Mouse (Mus musculus): ENCODE measurements around the gene Rad51b.

Gene Rad51b

GRCm38 (mm10) chr12:79471868-79472267 lies 174.8 kb downstream of the Rad51b start:
- Histone ChIP-seq H3K4me3 (replicated peaks; ENCODE audit: low read length) (no peak overlapping the region), H3K4me1 (replicated peaks; ENCODE audit: low read depth, low read length) (no peaks in the 10 kb centered on the region), H3K9me3 (ENCODE audit: low read length) (no peaks in the 10 kb centered on the region), H3K27me3 (ENCODE audit: insufficient read depth, low read length) (no peaks in the 10 kb centered on the region), H3K36me3 (ENCODE audit: insufficient read depth, low read length) (no peaks in the 10 kb centered on the region)
- no peak for TF ChIP-seq POU5F1 (IDR thresholded peaks at IDR 0.05; ENCODE audit: borderline replicate concordance, low read length)
- no peak for TF ChIP-seq NANOG (IDR thresholded peaks at IDR 0.05; ENCODE audit: borderline replicate concordance, low read length)
- TF ChIP-seq CTCF (conservative IDR thresholded peaks at IDR 0.05; ENCODE audit: low read length), result no peak

GRCm38 (mm10) chr12:79476413-79477046 lies 179.4 kb downstream of the Rad51b start:
- TF ChIP-seq NANOG (IDR thresholded peaks at IDR 0.05; ENCODE audit: borderline replicate concordance, low read length) (no peak), POU5F1 (IDR thresholded peaks at IDR 0.05; ENCODE audit: borderline replicate concordance, low read length) (no peak), CTCF (conservative IDR thresholded peaks at IDR 0.05; ENCODE audit: low read length) (no peak)
- Histone ChIP-seq H3K36me3 (ENCODE audit: insufficient read depth, low read length) (no peaks in the 10 kb centered on the region), H3K4me3 (replicated peaks; ENCODE audit: low read length) (no peak overlapping the region), H3K4me1 (replicated peaks; ENCODE audit: low read depth, low read length) (no peaks in the 10 kb centered on the region), H3K27me3 (ENCODE audit: insufficient read depth, low read length) (no peaks in the 10 kb centered on the region), H3K9me3 (ENCODE audit: low read length) (no peaks in the 10 kb centered on the region; the same call in 1 of the 2 replicates)

- TF ChIP-seq CTCF (conservative IDR thresholded peaks at IDR 0.05; ENCODE audit: low read length), result no peak
- TF ChIP-seq NANOG (IDR thresholded peaks at IDR 0.05; ENCODE audit: borderline replicate concordance, low read length), result no peak
- no peak for TF ChIP-seq POU5F1 (IDR thresholded peaks at IDR 0.05; ENCODE audit: borderline replicate concordance, low read length)
- Histone ChIP-seq H3K4me1 (replicated peaks; ENCODE audit: low read depth, low read length) (no peaks in the 10 kb centered on the region), H3K9me3 (ENCODE audit: low read length) (no peaks in the 10 kb centered on the region; the same call in 1 of the 2 replicates)
These were observed 181.7 kb downstream of the Rad51b start for GRCm38 (mm10) chr12:79478816-79479215.

GRCm38 (mm10) chr12:79485501-79485900 lies 188.4 kb downstream of the Rad51b start:
- no peaks in the 10 kb centered on the region for H3K27me3 ChIP-seq (ENCODE audit: insufficient read depth, low read length)
- no peaks in the 10 kb centered on the region for H3K36me3 ChIP-seq (ENCODE audit: insufficient read depth, low read length)
- TF ChIP-seq CTCF (conservative IDR thresholded peaks at IDR 0.05; ENCODE audit: low read length), result no peak
- TF ChIP-seq NANOG (IDR thresholded peaks at IDR 0.05; ENCODE audit: borderline replicate concordance, low read length), result no peak
- no peak for TF ChIP-seq POU5F1 (IDR thresholded peaks at IDR 0.05; ENCODE audit: borderline replicate concordance, low read length)
- H3K4me3 ChIP-seq (replicated peaks; ENCODE audit: low read length), result no peak overlapping the region
- H3K9me3 ChIP-seq (ENCODE audit: low read length), result no peaks in the 10 kb centered on the region
- H3K4me1 ChIP-seq (replicated peaks; ENCODE audit: low read depth, low read length), result no peaks in the 10 kb centered on the region

More at GRCm38 (mm10) chr12:79478816-79479215, 181.7 kb downstream of the Rad51b start:
- Histone ChIP-seq H3K27me3 (ENCODE audit: insufficient read depth, low read length) (no peaks in the 10 kb centered on the region), H3K4me3 (replicated peaks; ENCODE audit: low read length) (no peak overlapping the region), H3K36me3 (ENCODE audit: insufficient read depth, low read length) (no peaks in the 10 kb centered on the region)

GRCm38 (mm10) chr12:79488590-79489242 lies 191.6 kb downstream of the Rad51b start:
- Histone ChIP-seq H3K4me3 (replicated peaks; ENCODE audit: low read length) (no peak overlapping the region), H3K27me3 (ENCODE audit: insufficient read depth, low read length) (no peaks in the 10 kb centered on the region), H3K9me3 (ENCODE audit: low read length) (no peaks in the 10 kb centered on the region), H3K4me1 (replicated peaks; ENCODE audit: low read depth, low read length) (no peaks in the 10 kb centered on the region), H3K36me3 (ENCODE audit: insufficient read depth, low read length) (no peaks in the 10 kb centered on the region)
- TF ChIP-seq NANOG (IDR thresholded peaks at IDR 0.05; ENCODE audit: borderline replicate concordance, low read length) (no peak), POU5F1 (IDR thresholded peaks at IDR 0.05; ENCODE audit: borderline replicate concordance, low read length) (no peak), CTCF (conservative IDR thresholded peaks at IDR 0.05; ENCODE audit: low read length) (no peak)

GRCm38 (mm10) chr12:79490626-79491025 lies 193.5 kb downstream of the Rad51b start:
- no peaks in the 10 kb centered on the region for H3K36me3 ChIP-seq (ENCODE audit: insufficient read depth, low read length)
- no peak overlapping the region for H3K4me3 ChIP-seq (replicated peaks; ENCODE audit: low read length)
- no peaks in the 10 kb centered on the region for H3K4me1 ChIP-seq (replicated peaks; ENCODE audit: low read depth, low read length)
- no peak for TF ChIP-seq POU5F1 (IDR thresholded peaks at IDR 0.05; ENCODE audit: borderline replicate concordance, low read length)
- TF ChIP-seq CTCF (conservative IDR thresholded peaks at IDR 0.05; ENCODE audit: low read length), result no peak
- TF ChIP-seq NANOG (IDR thresholded peaks at IDR 0.05; ENCODE audit: borderline replicate concordance, low read length), result no peak
- no peaks in the 10 kb centered on the region for H3K9me3 ChIP-seq (ENCODE audit: low read length)
- no peaks in the 10 kb centered on the region for H3K27me3 ChIP-seq (ENCODE audit: insufficient read depth, low read length)

GRCm38 (mm10) chr12:79492175-79492574 lies 195.1 kb downstream of the Rad51b start:
- no peak for TF ChIP-seq CTCF (conservative IDR thresholded peaks at IDR 0.05; ENCODE audit: low read length)
- no peak for TF ChIP-seq NANOG (IDR thresholded peaks at IDR 0.05; ENCODE audit: borderline replicate concordance, low read length)
- no peak for TF ChIP-seq POU5F1 (IDR thresholded peaks at IDR 0.05; ENCODE audit: borderline replicate concordance, low read length)
- Histone ChIP-seq H3K27me3 (ENCODE audit: insufficient read depth, low read length) (no peaks in the 10 kb centered on the region), H3K4me3 (replicated peaks; ENCODE audit: low read length) (no peak overlapping the region), H3K36me3 (ENCODE audit: insufficient read depth, low read length) (no peaks in the 10 kb centered on the region), H3K9me3 (ENCODE audit: low read length) (no peaks in the 10 kb centered on the region), H3K4me1 (replicated peaks; ENCODE audit: low read depth, low read length) (no peaks in the 10 kb centered on the region)

GRCm38 (mm10) chr12:79492613-79493012 lies 195.5 kb downstream of the Rad51b start:
- Histone ChIP-seq H3K36me3 (ENCODE audit: insufficient read depth, low read length) (no peaks in the 10 kb centered on the region), H3K9me3 (ENCODE audit: low read length) (no peaks in the 10 kb centered on the region), H3K27me3 (ENCODE audit: insufficient read depth, low read length) (no peaks in the 10 kb centered on the region), H3K4me3 (replicated peaks; ENCODE audit: low read length) (no peak overlapping the region), H3K4me1 (replicated peaks; ENCODE audit: low read depth, low read length) (no peaks in the 10 kb centered on the region)
- TF ChIP-seq NANOG (IDR thresholded peaks at IDR 0.05; ENCODE audit: borderline replicate concordance, low read length) (no peak), CTCF (conservative IDR thresholded peaks at IDR 0.05; ENCODE audit: low read length) (no peak), POU5F1 (IDR thresholded peaks at IDR 0.05; ENCODE audit: borderline replicate concordance, low read length) (no peak)

All from E14TG2a.4 (cell line).